Mouse (Mus musculus) ES-Bruce4 (cell line): Measurements from ENCODE around the gene Zfp37.

Experiments used
- EP300 ChIP-seq: IDR thresholded peaks from 2 replicates; pipeline ENCODE4 v1.6.1; 2011; ENCODE audit warnings: low read depth, low read length; ENCODE audit not compliant: insufficient read depth
- POLR2A ChIP-seq: IDR thresholded peaks from one replicate; pipeline ENCODE4 v1.8.1; 2011; ENCODE audit warnings: low read length; ENCODE audit not compliant: insufficient read depth

- TF ChIP-seq EP300 (0 out of 2 replicates have a peak, but pooled peaks have one; percentile 25), POLR2A (no peak)
These were observed 26.1 kb upstream of the Zfp37 start for GRCm38 (mm10) chr4:62256931-62257330.
